Mouse (Mus musculus): ENCODE measurements around the gene Rbp1. TPM values are rescaled to one million over a fixed set of nuclear protein-coding genes. Genes with fewer than 3 reads are reported as not detected.

Gene Rbp1
- 43.6 and 49.0 TPM in 2 replicates for polyA plus RNA-seq (2012; rRNA removed)

DNA sequence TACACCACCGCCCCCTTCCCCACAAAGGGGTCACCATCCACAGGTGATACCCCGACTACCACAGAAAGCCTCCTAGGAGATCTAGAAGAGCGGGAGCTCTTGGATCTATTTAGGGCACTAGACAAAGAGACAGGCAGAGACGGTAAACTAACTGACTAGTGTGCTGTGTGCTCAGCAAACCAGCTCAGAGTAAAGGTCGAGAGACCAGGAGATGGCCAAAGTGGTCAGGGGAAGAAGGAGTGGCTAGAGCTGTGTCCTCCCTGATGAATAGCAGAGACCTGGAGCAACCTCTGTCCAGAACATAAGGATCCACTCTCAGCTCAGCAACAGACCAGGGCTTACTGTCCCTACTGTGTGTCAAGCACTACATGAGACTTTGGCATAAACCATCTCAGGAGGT is at the start of gene Rbp1:
Gene Rbp1 (plus strand): TSS at position 306 of the 400 bp plus-strand sequence.
- no peak for DNase-seq (ENCODE audit: low read depth)
- TF ChIP-seq POLR2A (IDR thresholded peaks at IDR 0.05; ENCODE audit: borderline replicate concordance, extremely low read depth, insufficient read depth, insufficient read length, poor library complexity, severe bottlenecking) (no peak), CTCF (IDR thresholded peaks at IDR 0.05; ENCODE audit: borderline replicate concordance, extremely low read depth, insufficient read depth, insufficient read length) (no peak)

GRCm38 (mm10) chr9:98373358-98373757 is 49.4 kb upstream of the Rbp1 start:
- TF ChIP-seq CTCF (IDR thresholded peaks at IDR 0.05; ENCODE audit: borderline replicate concordance, extremely low read depth, insufficient read depth, insufficient read length): peak; percentile 22; the same call in 1 of the 2 replicates
- no peak for TF ChIP-seq POLR2A (IDR thresholded peaks at IDR 0.05; ENCODE audit: borderline replicate concordance, extremely low read depth, insufficient read depth, insufficient read length, poor library complexity, severe bottlenecking)
- no peak for DNase-seq (ENCODE audit: low read depth)

DNA sequence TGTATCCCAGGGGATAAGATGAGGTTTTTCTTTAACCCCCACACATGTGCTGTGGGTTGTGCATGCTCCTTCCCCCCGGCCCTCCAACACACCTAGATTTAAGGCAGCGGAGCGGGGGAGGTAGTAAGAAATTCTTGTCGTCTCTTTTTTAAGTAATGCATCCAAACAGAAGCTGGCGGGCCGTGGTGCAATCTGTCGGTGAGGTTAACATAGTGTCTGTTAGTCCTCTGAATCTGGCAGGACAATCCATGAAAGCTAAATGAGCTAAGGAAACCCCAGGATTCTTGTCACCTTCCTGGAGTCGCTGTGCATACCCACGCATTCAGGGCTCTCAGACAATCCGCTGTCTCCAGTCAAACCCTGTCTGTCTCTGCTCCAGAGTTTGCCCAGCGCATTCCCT is 47.9 kb upstream of the Rbp1 start:
- TF ChIP-seq POLR2A (IDR thresholded peaks at IDR 0.05; ENCODE audit: borderline replicate concordance, extremely low read depth, insufficient read depth, insufficient read length, poor library complexity, severe bottlenecking): no peak
- no peak for TF ChIP-seq CTCF (IDR thresholded peaks at IDR 0.05; ENCODE audit: borderline replicate concordance, extremely low read depth, insufficient read depth, insufficient read length)
- no peak for DNase-seq (ENCODE audit: low read depth)

DNA sequence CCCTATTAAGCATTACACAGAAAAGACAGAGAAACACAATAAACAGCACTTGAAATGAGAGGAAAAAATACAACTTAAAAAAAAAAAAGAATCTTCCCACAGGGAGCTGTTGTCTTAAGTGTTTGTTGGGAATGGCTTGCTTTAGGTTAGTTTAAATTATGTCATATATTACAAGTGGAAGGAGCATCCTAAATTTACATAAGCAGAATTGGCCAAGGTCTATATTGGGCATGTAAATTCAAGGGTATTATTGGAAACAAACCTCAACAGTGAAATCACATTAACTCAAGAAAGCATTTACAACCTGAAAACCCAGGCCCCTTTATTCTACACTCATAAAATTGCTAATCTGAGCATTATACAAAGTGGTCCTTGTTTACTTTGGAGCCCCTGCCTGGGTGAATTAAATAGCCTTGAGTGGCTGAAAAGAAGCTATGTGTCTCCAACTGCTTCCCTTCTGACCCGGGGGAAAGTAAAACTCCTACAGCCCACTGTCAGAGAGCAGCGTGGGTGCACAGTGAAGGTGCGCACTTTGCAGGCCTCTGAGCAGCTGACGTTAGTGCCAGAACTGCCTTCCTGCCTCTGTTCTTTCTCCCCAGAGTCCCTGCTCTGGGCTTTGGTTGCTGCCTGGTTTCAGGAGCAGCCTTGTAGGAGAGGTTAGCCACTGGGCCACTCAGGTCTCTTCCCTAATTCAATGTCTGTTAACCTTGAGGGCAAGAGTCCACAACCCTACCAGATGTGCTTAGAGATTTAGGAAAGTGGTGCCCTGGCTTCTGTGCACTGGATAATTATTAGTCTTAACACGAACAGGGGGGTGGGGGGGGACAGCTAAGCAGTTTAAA is 47.2 kb upstream of the Rbp1 start:
- no peak for TF ChIP-seq CTCF (IDR thresholded peaks at IDR 0.05; ENCODE audit: borderline replicate concordance, extremely low read depth, insufficient read depth, insufficient read length)
- no peak for TF ChIP-seq POLR2A (IDR thresholded peaks at IDR 0.05; ENCODE audit: borderline replicate concordance, extremely low read depth, insufficient read depth, insufficient read length, poor library complexity, severe bottlenecking)
- peak; percentile 33 for DNase-seq (ENCODE audit: low read depth)

- DNase-seq (ENCODE audit: low read depth): no peak
- TF ChIP-seq CTCF (IDR thresholded peaks at IDR 0.05; ENCODE audit: borderline replicate concordance, extremely low read depth, insufficient read depth, insufficient read length) (no peak), POLR2A (IDR thresholded peaks at IDR 0.05; ENCODE audit: borderline replicate concordance, extremely low read depth, insufficient read depth, insufficient read length, poor library complexity, severe bottlenecking) (no peak)
These were observed 43.0 kb upstream of the Rbp1 start for GRCm38 (mm10) chr9:98379736-98380135.

GRCm38 (mm10) chr9:98380593-98380992 is 42.2 kb upstream of the Rbp1 start:
- TF ChIP-seq POLR2A (IDR thresholded peaks at IDR 0.05; ENCODE audit: borderline replicate concordance, extremely low read depth, insufficient read depth, insufficient read length, poor library complexity, severe bottlenecking): no peak
- no peak for TF ChIP-seq CTCF (IDR thresholded peaks at IDR 0.05; ENCODE audit: borderline replicate concordance, extremely low read depth, insufficient read depth, insufficient read length)
- no peak for DNase-seq (ENCODE audit: low read depth)

- DNase-seq (ENCODE audit: low read depth): no peak
- TF ChIP-seq POLR2A (IDR thresholded peaks at IDR 0.05; ENCODE audit: borderline replicate concordance, extremely low read depth, insufficient read depth, insufficient read length, poor library complexity, severe bottlenecking): no peak
- no peak for TF ChIP-seq CTCF (IDR thresholded peaks at IDR 0.05; ENCODE audit: borderline replicate concordance, extremely low read depth, insufficient read depth, insufficient read length)
These were observed 34.8 kb upstream of the Rbp1 start for GRCm38 (mm10) chr9:98387741-98388632.

GRCm38 (mm10) chr9:98388633-98388965 is 34.2 kb upstream of the Rbp1 start:
- no peak for TF ChIP-seq POLR2A (IDR thresholded peaks at IDR 0.05; ENCODE audit: borderline replicate concordance, extremely low read depth, insufficient read depth, insufficient read length, poor library complexity, severe bottlenecking)
- no peak for DNase-seq (ENCODE audit: low read depth)

DNA sequence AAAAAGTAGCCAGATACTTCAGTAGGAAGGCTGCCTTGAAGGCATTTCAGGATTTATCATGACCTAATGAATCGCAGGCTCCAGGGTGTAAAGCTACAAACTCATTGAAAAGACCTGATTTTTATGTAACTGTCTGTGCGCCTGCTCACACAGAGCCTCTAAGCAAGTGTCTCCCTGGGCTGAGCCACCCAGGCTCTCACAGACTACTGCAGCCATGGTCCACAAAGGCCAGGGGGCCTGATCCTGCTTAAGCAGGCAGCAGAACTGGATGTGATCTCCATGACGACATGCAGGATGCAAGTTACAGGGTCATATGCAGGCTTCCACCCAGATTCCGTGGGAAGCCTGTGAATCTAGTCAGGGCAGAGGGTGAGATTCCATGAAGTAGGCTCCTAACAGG is 29.3 kb upstream of the Rbp1 start:
- TF ChIP-seq POLR2A (IDR thresholded peaks at IDR 0.05; ENCODE audit: borderline replicate concordance, extremely low read depth, insufficient read depth, insufficient read length, poor library complexity, severe bottlenecking) (no peak), CTCF (IDR thresholded peaks at IDR 0.05; ENCODE audit: borderline replicate concordance, extremely low read depth, insufficient read depth, insufficient read length) (no peak)
- DNase-seq (ENCODE audit: low read depth): no peak

- no peak for DNase-seq (ENCODE audit: low read depth)
- no peak for TF ChIP-seq CTCF (IDR thresholded peaks at IDR 0.05; ENCODE audit: borderline replicate concordance, extremely low read depth, insufficient read depth, insufficient read length)
- TF ChIP-seq POLR2A (IDR thresholded peaks at IDR 0.05; ENCODE audit: borderline replicate concordance, extremely low read depth, insufficient read depth, insufficient read length, poor library complexity, severe bottlenecking): no peak
These were observed 25.6 kb upstream of the Rbp1 start for GRCm38 (mm10) chr9:98397211-98397610.

DNA sequence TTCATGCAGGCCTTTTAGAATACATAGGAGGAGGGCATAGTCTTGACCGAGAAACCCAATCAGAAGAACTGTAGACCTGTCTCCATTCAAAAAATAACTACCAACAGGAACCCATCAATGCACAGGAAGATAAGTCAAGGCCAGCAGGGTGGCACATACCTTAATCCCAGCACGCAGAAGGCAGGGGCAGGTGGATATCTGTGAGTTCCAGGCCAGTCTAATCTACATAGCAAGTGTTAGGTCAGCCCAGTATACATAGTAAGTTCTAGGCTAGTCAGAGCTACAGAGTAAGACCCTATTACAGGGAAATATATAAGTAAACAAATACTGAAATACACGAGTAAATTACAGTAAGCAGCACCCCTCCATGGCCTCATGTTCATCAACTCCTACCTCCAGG is 24.9 kb upstream of the Rbp1 start:
- no peak for DNase-seq (ENCODE audit: low read depth)
- TF ChIP-seq POLR2A (IDR thresholded peaks at IDR 0.05; ENCODE audit: borderline replicate concordance, extremely low read depth, insufficient read depth, insufficient read length, poor library complexity, severe bottlenecking) (no peak), CTCF (IDR thresholded peaks at IDR 0.05; ENCODE audit: borderline replicate concordance, extremely low read depth, insufficient read depth, insufficient read length) (no peak)

All from brain, embryonic 14.5 days (tissue).